9 mouse cellular contexts compared by ENCODE assay signal in the genomic region with DNA sequence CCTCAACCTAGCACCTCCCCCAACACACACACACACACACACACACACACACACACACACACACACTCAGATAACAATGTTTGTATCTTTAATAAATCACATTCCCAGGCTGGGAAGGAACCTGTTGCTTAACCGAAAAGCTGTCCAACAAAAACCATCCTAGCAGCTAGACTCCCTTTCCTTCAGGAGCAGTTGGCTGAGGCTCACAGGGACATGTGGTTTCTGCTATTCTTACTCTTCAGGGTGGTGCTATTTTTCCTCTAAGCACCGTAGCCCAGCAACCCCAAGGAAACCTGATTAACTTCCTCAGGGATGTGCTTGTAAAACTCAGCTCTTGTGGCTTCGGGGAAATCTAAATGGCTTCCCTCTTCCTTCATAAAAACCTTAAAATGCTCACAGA. TPM values are rescaled to one million over a fixed set of nuclear protein-coding genes. Genes with fewer than 3 reads are reported as not detected.
DNase-seq lines count a peak whose midpoint lies in the region; ATAC-seq lines count a peak whose summit lies in the region.
"Had no signal": no experiment of that assay in that cellular context is flagged by ENCODE, and none has a peak within 500 bp of the region (broad histone marks: within the 10 kb centered on the region; RNA-seq: fewer than 3 reads in every experiment).

No protein-coding gene starts in this region.

- no peaks in the 10 kb centered on the region for H3K27me3 ChIP-seq in stomach, embryonic 16.5 days (ENCODE audit: control insufficient read depth, insufficient read depth, low read length)

- 0 out of 2 replicates have a peak, but pooled peaks have one; percentile 41 for ATAC-seq in stomach, embryonic 16.5 days (ENCODE audit: insufficient read depth, low FRiP score)
- ATAC-seq: intestine, postnatal 0 days had no signal

- no peak overlapping the region for H3K9ac ChIP-seq in stomach, embryonic 16.5 days (ENCODE audit: low read length)

- H3K9me3 ChIP-seq in stomach, embryonic 16.5 days (replicated peaks; ENCODE audit: control insufficient read depth, low read length), result no peaks in the 10 kb centered on the region

- H3K4me1 ChIP-seq in stomach, embryonic 16.5 days (ENCODE audit: control insufficient read depth, insufficient read depth, low read length), result peaks cover 36% of the 10 kb centered on the region

- no peaks in the 10 kb centered on the region for H3K36me3 ChIP-seq in stomach, embryonic 16.5 days (ENCODE audit: control insufficient read depth, insufficient read depth, low read length)

- H3K4me3 ChIP-seq in stomach, embryonic 16.5 days (replicated peaks; ENCODE audit: low read length), result no peak overlapping the region

- H3K4me2 ChIP-seq in stomach, embryonic 16.5 days (ENCODE audit: low read depth, low read length), result 0 out of 2 replicates have a peak overlapping the region, but pooled peaks have one; percentile 1

- 30% methylated on average over 3 of the region's 3 CpGs for WGBS in stomach, embryonic 16.5 days

- H3K27ac ChIP-seq in stomach, embryonic 16.5 days (ENCODE audit: low read length), result peak overlapping the region; percentile 9; the same call in 1 of the 2 replicates

- DNase-seq in adrenal gland, postnatal 14 days, result peak; percentile 33
- no peak for DNase-seq in adrenal gland, adult 2 months
- peak; percentile 19 for DNase-seq in ovary, adult 18-20 months (ENCODE audit: low spot score)
- DNase-seq in ovary, postnatal 36 days (ENCODE audit: low spot score), result no peak
- DNase-seq in layer of hippocampus, postnatal 10 days (ENCODE audit: low spot score in 2 of 2), result peak; percentile 16 to 33
- no peak for DNase-seq in kidney, postnatal 10 days
- DNase-seq in embryo, embryonic 11 days, result no peak

RNA-seq across cellular contexts. Expression of a gene that starts 57.9 kb away (rescaled TPM):
- 17.5 and 24.3 TPM in 2 replicates for total RNA-seq in adrenal gland, postnatal 14 days (2021)
- total RNA-seq in adrenal gland, adult 2 months (2021), result 10 to 100 TPM; 10.8 to 27.3 TPM
- 1.6 and 2.4 TPM in 2 replicates for polyA plus RNA-seq in adrenal gland, adult 2 months (2012; rRNA removed)
- total RNA-seq in layer of hippocampus, postnatal 10 days (2021), result 10 to 100 TPM; 51.2 to 65.8 TPM
- polyA plus RNA-seq in stomach, embryonic 16.5 days (2015; fragmentation: Nextera tagmentation; extraction: Ambion mirVana), result 8.7 and 8.9 TPM in 2 replicates

Comparison
In these comparisons a context has a peak if more than half of its experiments do, and no peak if none do; other contexts are left out.
1. DNase-seq: peak in adrenal gland, postnatal 14 days (single experiment), ovary, adult 18-20 months (single experiment) and layer of hippocampus, postnatal 10 days (2 of 2); none in adrenal gland, adult 2 months (single experiment), ovary, postnatal 36 days (single experiment), kidney, postnatal 10 days (single experiment) and embryo, embryonic 11 days (single experiment).